In genomic region chr17:53664267-53664666, GRCm38 (mm10) we compare ENCODE assay signal across 19 mouse cellular contexts. TPM values are rescaled to one million over a fixed set of nuclear protein-coding genes. Genes with fewer than 3 reads are reported as not detected.
DNase-seq lines count a peak whose midpoint lies in the region; ATAC-seq lines count a peak whose summit lies in the region.
"Had no signal": no experiment of that assay in that cellular context is flagged by ENCODE, and none has a peak within 500 bp of the region (broad histone marks: within the 10 kb centered on the region; RNA-seq: fewer than 3 reads in every experiment).

No protein-coding gene starts in this region.

- DNase-seq in CD4-positive, CD25-positive, alpha-beta regulatory T cell, adult 2 months (ENCODE audit: low read depth, low spot score), result peak; percentile 36
- peak; percentile 18 for DNase-seq in NIH3T3 (ENCODE audit: low read depth)
- no peak for DNase-seq in ovary, adult 18-20 months (ENCODE audit: low spot score)
- no peak for DNase-seq in ovary, postnatal 10 days (ENCODE audit: low spot score)
- no peak for DNase-seq in lung, postnatal 10 days
- DNase-seq: adrenal gland, adult 8-10 months; adrenal gland, postnatal 25 days; B cell, adult 2 months; cerebellum, adult 11-12 months; cerebellum, adult 8-10 months; cerebellum, postnatal 10 days; cerebellum, postnatal 36 days; embryo, embryonic 11 days; forebrain, postnatal 0 days; gastrocnemius, adult 2 months; gastrocnemius, postnatal 14 days had no signal

- ATAC-seq in inflammation-experienced regulatory T-cells, adult 6 months, result peak; percentile 69
- ATAC-seq: hindbrain, embryonic 16.5 days; intestine, postnatal 0 days had no signal

RNA-seq across cellular contexts. Expression of gene Sgo1, which starts 24.9 kb away (rescaled TPM):
- polyA plus RNA-seq in inflammation-experienced regulatory T-cells, adult 6 months (2017; shearing (Covaris generic)), result 10 to 100 TPM in 1 of 3 experiments, 1 to 10 TPM in 2; 1.4 to 35.4 (median 4.2) TPM

Comparison
In these comparisons a context has a peak if more than half of its experiments do, and no peak if none do; other contexts are left out.
1. DNase-seq: peak in CD4-positive, CD25-positive, alpha-beta regulatory T cell, adult 2 months (single experiment) and NIH3T3 (single experiment); none in ovary, adult 18-20 months (single experiment), ovary, postnatal 10 days (single experiment) and lung, postnatal 10 days (single experiment).